Mouse (Mus musculus) G1E-ER4 (cell line): Measurements from ENCODE around the gene Lrfn4. TPM values are rescaled to one million over a fixed set of nuclear protein-coding genes. Genes with fewer than 3 reads are reported as not detected.

Experiments
- GATA1 ChIP-seq: IDR thresholded peaks from one replicate; pipeline ENCODE4 v1.8.0; 2012; ENCODE audit warnings: low read length, inconsistent platforms
- polyA plus RNA-seq: library from polyadenylated mRNA; stranded (reverse); fragments of >175 nt; gene quantifications from 2 replicates; pipeline ENCODE4 v1.2.3, GENCODE M21; 2012

Lrfn4 gene
- polyA plus RNA-seq = 14.9 and 15.4 TPM in 2 replicates

- no peak for TF ChIP-seq GATA1
Observed at GRCm38 (mm10) chr19:4615151-4616093, at the start of gene Lrfn4. Gene Lrfn4 (minus strand): TSS chr19:4615667.

DNA sequence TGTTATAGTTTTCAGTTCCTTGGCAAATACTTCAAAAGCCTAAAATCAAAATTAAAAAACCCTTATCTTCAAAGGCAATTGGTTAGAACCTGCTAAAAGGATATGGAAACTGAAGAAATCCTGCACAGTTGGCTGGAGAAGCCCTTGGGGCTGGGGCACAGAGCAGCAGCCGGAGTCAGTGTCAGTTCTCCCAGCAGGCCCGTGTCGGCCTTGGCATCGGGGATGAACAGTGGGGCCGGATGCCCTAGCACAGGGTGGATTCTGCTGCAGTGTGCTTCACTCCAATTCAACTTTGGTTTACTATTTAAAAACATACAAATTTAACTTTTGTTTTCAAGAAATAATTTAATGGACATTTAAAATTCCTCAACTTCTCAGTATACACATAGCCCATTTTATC, 42.7 kb upstream of the Lrfn4 start:
- no peak for TF ChIP-seq GATA1

- no peak for TF ChIP-seq GATA1
Observed at GRCm38 (mm10) chr19:4646917-4647492, 31.5 kb upstream of the Lrfn4 start.

- TF ChIP-seq GATA1 = no peak
Observed at GRCm38 (mm10) chr19:4644271-4644670, 28.8 kb upstream of the Lrfn4 start.

DNA sequence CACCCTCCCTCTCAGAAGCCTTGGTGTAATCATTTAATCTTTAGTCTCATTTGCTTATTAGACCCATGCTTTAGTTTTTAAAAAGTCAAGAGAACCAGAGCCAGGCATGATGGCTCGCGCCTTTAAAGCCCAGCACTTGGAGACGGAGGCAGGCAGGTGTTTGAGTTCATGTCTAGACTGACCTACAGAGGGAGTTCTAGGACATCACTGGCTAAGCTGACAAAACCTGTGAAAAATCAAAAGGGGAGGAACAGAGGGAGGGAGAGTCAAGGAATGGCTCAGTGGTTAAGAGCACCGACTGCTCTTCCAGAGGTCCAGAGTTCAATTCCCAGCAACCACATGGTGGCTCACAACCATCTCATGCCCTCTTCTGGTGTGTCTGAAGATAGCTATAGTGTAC, 20.5 kb upstream of the Lrfn4 start:
- no peak for TF ChIP-seq GATA1

DNA sequence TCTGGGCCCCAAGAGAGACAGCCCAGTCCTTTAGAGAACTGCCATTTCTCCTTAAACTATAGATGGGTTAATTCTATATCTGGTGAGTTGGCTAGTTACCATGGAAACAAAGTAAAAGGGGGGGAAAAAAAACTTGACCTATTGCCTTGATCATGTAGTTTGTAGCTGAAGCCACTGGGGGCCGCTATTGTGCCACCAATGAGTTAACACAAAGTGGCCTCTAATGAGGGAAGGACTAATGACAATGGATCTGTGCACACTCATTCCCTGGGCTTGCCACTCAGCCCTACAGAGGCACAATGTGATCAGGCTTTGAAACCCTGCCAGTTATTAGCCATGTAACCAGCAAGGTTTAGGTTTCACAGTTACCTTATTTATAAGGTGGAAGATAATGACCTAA, 13.4 kb upstream of the Lrfn4 start:
- no peak for TF ChIP-seq GATA1

GRCm38 (mm10) chr19:4625829-4626535, 10.5 kb upstream of the Lrfn4 start:
- TF ChIP-seq GATA1 = no peak

- TF ChIP-seq GATA1 = no peak
Observed at GRCm38 (mm10) chr19:4625179-4625828, 9.8 kb upstream of the Lrfn4 start, which contains the start of gene Rce1. Gene Rce1 (minus strand): TSS chr19:4625641.

DNA sequence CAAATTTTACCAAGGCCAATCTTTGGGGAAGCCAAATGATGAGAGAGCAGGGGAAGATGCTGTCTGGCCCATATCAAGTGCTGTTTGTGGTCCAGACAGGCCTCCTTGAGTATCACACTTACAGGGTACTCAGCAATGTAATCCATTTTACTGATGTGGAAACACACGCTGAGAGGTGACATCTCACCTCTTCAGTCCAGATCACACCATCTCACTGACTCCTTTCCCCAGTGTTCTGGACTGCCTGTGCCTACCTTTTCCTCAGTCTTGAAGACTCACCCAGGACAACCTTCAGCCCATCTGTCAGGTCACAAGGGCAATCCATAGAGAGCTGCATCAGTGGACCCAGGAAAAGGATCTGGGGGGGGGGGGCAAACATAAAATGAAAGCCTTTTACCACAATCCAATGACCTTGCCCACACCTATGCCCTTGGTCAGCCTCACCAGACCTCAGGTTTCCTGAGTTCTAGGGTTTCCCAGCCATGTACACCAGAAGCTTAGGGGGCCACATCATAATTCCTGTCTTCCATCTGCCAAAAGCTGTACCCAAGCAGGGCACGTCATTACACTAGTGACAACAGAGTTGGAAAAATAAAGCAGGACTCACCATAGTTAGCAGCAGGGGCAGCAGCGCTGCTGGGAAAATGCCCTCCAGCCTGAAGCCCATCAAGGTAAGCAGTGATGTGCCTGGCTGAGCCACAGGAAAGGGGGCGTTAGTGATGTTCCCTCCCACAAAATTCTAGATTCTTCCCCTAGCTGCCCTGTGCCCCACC, 9.1 kb upstream of the Lrfn4 start:
- no peak for TF ChIP-seq GATA1

DNA sequence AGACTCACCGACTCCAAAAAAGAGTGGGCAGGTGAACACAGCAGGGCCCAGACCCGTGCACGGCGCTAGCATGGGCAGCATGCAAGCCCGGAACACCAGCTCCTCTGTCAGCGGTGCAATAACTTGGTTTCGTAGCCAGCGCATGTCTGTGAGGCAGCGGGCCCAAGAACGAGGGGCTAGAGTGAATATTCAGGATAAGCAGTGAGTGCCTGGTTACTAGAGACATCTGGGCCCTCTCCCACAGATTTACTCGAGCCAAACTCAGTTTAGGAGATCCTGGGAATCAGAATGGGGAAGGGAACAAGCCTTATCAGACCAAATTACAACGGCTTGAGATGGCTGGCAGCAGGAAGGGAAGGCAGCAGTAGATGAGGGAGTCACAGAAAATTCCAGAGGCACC, 8.5 kb upstream of the Lrfn4 start:
- no peak for TF ChIP-seq GATA1

- no peak for TF ChIP-seq GATA1
Observed at GRCm38 (mm10) chr19:4623419-4623818, 8.0 kb upstream of the Lrfn4 start.

DNA sequence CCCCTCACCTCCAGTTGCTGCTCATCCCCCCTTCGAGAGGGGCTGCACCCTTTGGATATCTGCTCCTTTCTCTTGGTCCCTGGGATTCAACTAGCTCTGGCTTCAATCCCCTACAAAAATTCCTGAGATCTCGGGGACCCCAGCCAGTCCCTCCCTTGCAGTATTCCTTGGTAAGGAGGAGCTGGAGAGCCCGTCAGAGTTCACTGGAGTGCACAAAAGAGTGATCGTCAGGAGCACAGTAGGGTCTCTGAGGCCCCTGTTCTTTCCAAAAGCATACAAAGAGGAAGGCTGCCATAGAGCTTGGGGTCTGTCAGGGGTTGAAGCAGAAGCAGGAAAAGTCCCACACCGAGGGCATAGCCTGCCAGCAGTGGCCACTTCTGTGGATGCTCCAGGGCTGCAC, 7.3 kb upstream of the Lrfn4 start:
- TF ChIP-seq GATA1 = no peak

- no peak for TF ChIP-seq GATA1
Observed at GRCm38 (mm10) chr19:4620721-4621120, 5.3 kb upstream of the Lrfn4 start.

DNA sequence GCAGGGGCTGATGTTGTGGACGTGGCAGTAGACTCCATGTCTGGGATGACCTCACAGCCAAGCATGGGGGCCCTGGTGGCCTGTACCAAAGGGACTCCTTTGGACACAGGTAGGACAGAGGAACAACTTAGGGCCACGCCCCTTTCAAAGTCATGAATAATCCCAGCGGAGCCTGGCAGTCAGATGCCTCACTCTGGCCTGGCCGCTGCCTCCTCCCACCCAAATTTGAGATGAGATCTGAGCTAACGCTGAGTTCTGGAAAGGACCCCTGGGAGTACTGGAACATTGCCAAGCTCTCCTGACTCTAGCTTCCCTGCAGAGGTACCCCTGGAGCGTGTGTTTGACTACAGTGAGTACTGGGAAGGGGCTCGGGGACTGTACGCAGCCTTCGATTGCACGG, 4.0 kb upstream of the Lrfn4 start:
- no peak for TF ChIP-seq GATA1

- no peak for TF ChIP-seq GATA1
Observed at GRCm38 (mm10) chr19:4618183-4618582, 2.7 kb upstream of the Lrfn4 start.
